16 mouse cellular contexts compared by ENCODE assay signal in the genomic region with DNA sequence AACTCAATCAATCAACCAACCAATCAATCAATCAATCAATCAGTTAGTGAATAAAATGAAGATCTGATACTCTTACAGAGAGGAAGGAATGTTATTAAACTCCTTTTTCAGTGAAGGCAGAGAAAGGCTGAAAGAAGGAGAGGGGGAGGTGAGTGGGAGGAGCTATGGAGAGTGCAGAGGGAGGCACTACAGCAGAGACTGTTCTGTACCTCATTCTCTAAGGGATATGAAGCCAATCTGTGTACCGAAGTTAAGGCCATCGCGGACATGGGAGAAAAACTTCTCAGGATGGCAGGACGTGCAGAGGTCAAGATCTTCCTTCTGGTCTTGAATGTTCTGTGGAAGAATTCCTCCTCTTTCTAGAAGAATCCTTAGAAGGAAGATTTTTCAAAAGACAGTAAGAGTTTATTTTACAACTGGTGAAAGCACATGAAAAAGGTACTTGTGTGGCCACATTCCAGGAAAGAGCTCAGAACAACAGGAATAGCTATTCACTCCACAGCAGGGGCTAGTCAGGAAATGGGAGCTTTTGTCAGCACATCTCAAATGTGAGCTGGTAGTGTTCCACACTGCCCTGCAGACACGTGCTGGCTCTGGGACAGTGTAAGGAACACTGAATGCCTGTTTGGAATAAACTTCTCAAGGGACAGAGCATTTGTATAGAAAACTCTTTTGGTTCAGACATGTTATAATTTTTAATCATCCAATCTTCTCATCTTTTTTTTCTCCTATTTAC.
"Had no signal": no experiment of that assay in that cellular context is flagged by ENCODE, and none has a peak within 500 bp of the region (broad histone marks: within the 10 kb centered on the region; RNA-seq: fewer than 3 reads in every experiment).

No protein-coding gene starts in this region.

- H3K36me3 ChIP-seq: limb, embryonic 12.5 days; midbrain, embryonic 10.5 days; midbrain, embryonic 15.5 days; neural tube, embryonic 12.5 days had no signal

- H3K27ac ChIP-seq: kidney, postnatal 0 days; limb, embryonic 12.5 days; liver, embryonic 14.5 days; midbrain, embryonic 10.5 days; midbrain, embryonic 15.5 days; neural tube, embryonic 12.5 days had no signal

- H3K9me3 ChIP-seq: limb, embryonic 12.5 days; midbrain, embryonic 10.5 days; midbrain, embryonic 15.5 days; neural tube, embryonic 12.5 days had no signal

- H3K9ac ChIP-seq: limb, embryonic 12.5 days; liver, embryonic 14.5 days; midbrain, embryonic 15.5 days; neural tube, embryonic 12.5 days had no signal

- DNase-seq: kidney, postnatal 36 days; layer of hippocampus, adult 9-11 months; layer of hippocampus, postnatal 36 days; lung, adult 18-20 months; lung, postnatal 36 days; right cerebral cortex, postnatal 4 days; spleen, adult 18-20 months; thymus, adult 2 months; thymus, postnatal 25 days had no signal

- H3K27me3 ChIP-seq: limb, embryonic 12.5 days; midbrain, embryonic 15.5 days; neural tube, embryonic 12.5 days had no signal

- H3K4me2 ChIP-seq: limb, embryonic 12.5 days; midbrain, embryonic 15.5 days; neural tube, embryonic 12.5 days had no signal

- H3K4me1 ChIP-seq: midbrain, embryonic 15.5 days; neural tube, embryonic 12.5 days had no signal

- H3K4me3 ChIP-seq: limb, embryonic 12.5 days; midbrain, embryonic 10.5 days; midbrain, embryonic 15.5 days; neural tube, embryonic 12.5 days had no signal

- ATAC-seq: lung, postnatal 0 days; midbrain, embryonic 15.5 days had no signal
